Mouse (Mus musculus) stomach, embryonic 16.5 days (tissue): ENCODE measurements around the gene Tmem132c. TPM values are rescaled to one million over a fixed set of nuclear protein-coding genes. Genes with fewer than 3 reads are reported as not detected.

Source experiments
- ATAC-seq: fragments of 200-750 bp; cut with Nextera tagmentation; 2 replicates; pipeline ENCODE4 v1.8.0; 2017; ENCODE audit warnings: moderate number of reproducible peaks, moderate TSS enrichment; ENCODE audit not compliant: insufficient read depth, low FRiP score
- H3K27ac ChIP-seq: fragments of 300-500 bp; sonication (generic); 2 replicates; pipeline ENCODE4 v1.5.1; 2014; ENCODE audit warnings: low read length
- H3K27me3 ChIP-seq: fragments of 300-500 bp; sonication (generic); 2 replicates; pipeline ENCODE4 v1.6.1; 2014; ENCODE audit warnings: low read length, control low read depth, mixed read lengths; ENCODE audit not compliant: control insufficient read depth, insufficient read depth
- H3K36me3 ChIP-seq: fragments of 300-500 bp; sonication (generic); 2 replicates; pipeline ENCODE4 v1.6.1; 2014; ENCODE audit warnings: low read length; ENCODE audit not compliant: control insufficient read depth, insufficient read depth
- H3K4me1 ChIP-seq: fragments of 300-500 bp; sonication (generic); 2 replicates; pipeline ENCODE4 v1.6.1; 2014; ENCODE audit warnings: low read length, control low read depth, mixed read lengths; ENCODE audit not compliant: control insufficient read depth, insufficient read depth
- H3K4me2 ChIP-seq: fragments of 300-500 bp; sonication (generic); 2 replicates; pipeline ENCODE4 v1.6.1; 2014; ENCODE audit warnings: low read depth, low read length, mixed read lengths
- H3K4me3 ChIP-seq: fragments of 300-500 bp; sonication (generic); replicated peaks from 2 replicates; pipeline ENCODE4 v1.5.1; 2014; ENCODE audit warnings: mild to moderate bottlenecking, low read length
- H3K9ac ChIP-seq: fragments of 300-500 bp; sonication (generic); 2 replicates; pipeline ENCODE4 v1.6.1; 2014; ENCODE audit warnings: low read length
- H3K9me3 ChIP-seq: fragments of 300-500 bp; sonication (generic); replicated peaks from 2 replicates; pipeline ENCODE4 v1.6.1; 2016; ENCODE audit warnings: low read length, control low read depth; ENCODE audit not compliant: control insufficient read depth
- WGBS: fragments of 180-500 bp; shearing (Covaris S2); extraction: QIAGEN DNeasy Blood & Tissue Kit; methylation state at CpG from one replicate; pipeline ENCODE4 v1.1.7; 2014; 5-methylcytosine and 5-hydroxymethylcytosine counted together
- polyA plus RNA-seq: library from polyadenylated mRNA; unstranded; fragments of >200 nt; fragmentation: Nextera tagmentation; extraction: Ambion mirVana; gene quantifications from 2 replicates; pipeline ENCODE4 v1.2.1, GENCODE M21; 2015

Gene Tmem132c
- polyA plus RNA-seq, 1 experiment from 2014 or later = 1.4 TPM

- Histone ChIP-seq H3K27me3 (no peaks in the 10 kb centered on the region), H3K4me1 (no peaks in the 10 kb centered on the region), H3K4me2 (no peak overlapping the region), H3K36me3 (peaks cover 23% of the 10 kb centered on the region), H3K4me3 (no peak overlapping the region), H3K9me3 (no peaks in the 10 kb centered on the region), H3K27ac (no peak overlapping the region), H3K9ac (no peak overlapping the region)
- WGBS = 91% methylated on average over 5 of the region's 5 CpGs
- ATAC-seq = no peak
Measured at GRCm38 (mm10) chr5:127602996-127603395, 361.4 kb downstream of the Tmem132c start.

- no peak overlapping the region for H3K4me3 ChIP-seq
- no peak overlapping the region for H3K4me2 ChIP-seq
- H3K27ac ChIP-seq = no peak overlapping the region
- no peaks in the 10 kb centered on the region for H3K27me3 ChIP-seq
- no peak for ATAC-seq
- no peak overlapping the region for H3K9ac ChIP-seq
- no peaks in the 10 kb centered on the region for H3K9me3 ChIP-seq
- H3K4me1 ChIP-seq = peaks cover 9% of the 10 kb centered on the region
- WGBS = 89% methylated on average over 2 of the region's 2 CpGs
- peaks cover 16% of the 10 kb centered on the region for H3K36me3 ChIP-seq
Measured at GRCm38 (mm10) chr5:127607507-127607906, 365.9 kb downstream of the Tmem132c start.

- no peaks in the 10 kb centered on the region for H3K9me3 ChIP-seq
- peaks cover 14% of the 10 kb centered on the region for H3K4me1 ChIP-seq
- H3K27me3 ChIP-seq = no peaks in the 10 kb centered on the region
- H3K27ac ChIP-seq = no peak overlapping the region
- 74% methylated on average over 7 of the region's 7 CpGs for WGBS
- no peak overlapping the region for H3K9ac ChIP-seq
- no peak overlapping the region for H3K4me3 ChIP-seq
- H3K36me3 ChIP-seq = 0 out of 2 replicates have a peak, but pooled peaks cover 8% of the 10 kb centered on the region
- H3K4me2 ChIP-seq = no peak overlapping the region
- ATAC-seq = peak; percentile 46; the same call in 1 of the 2 replicates
Measured at GRCm38 (mm10) chr5:127609191-127609714, 367.6 kb downstream of the Tmem132c start.

GRCm38 (mm10) chr5:127610787-127611509 lies 369.3 kb downstream of the Tmem132c start:
- 67% methylated on average over 6 of the region's 6 CpGs for WGBS
- peaks cover 26% of the 10 kb centered on the region for H3K4me1 ChIP-seq
- no peaks in the 10 kb centered on the region for H3K9me3 ChIP-seq
- no peak overlapping the region for H3K4me3 ChIP-seq
- ATAC-seq = 0 out of 2 replicates have a peak, but pooled peaks have one; percentile 20
- no peak overlapping the region for H3K27ac ChIP-seq
- no peak overlapping the region for H3K9ac ChIP-seq
- H3K36me3 ChIP-seq = 0 out of 2 replicates have a peak, but pooled peaks cover 6% of the 10 kb centered on the region
- 0 out of 2 replicates have a peak overlapping the region, but pooled peaks have one; percentile 3 for H3K4me2 ChIP-seq
- H3K27me3 ChIP-seq = no peaks in the 10 kb centered on the region

- ATAC-seq = no peak
- Histone ChIP-seq H3K4me3 (no peak overlapping the region), H3K4me2 (no peak overlapping the region), H3K27me3 (no peaks in the 10 kb centered on the region), H3K27ac (no peak overlapping the region), H3K9ac (no peak overlapping the region), H3K9me3 (no peaks in the 10 kb centered on the region), H3K36me3 (no peaks in the 10 kb centered on the region), H3K4me1 (peaks cover 31% of the 10 kb centered on the region)
- 71% methylated on average over 1 of the region's 1 CpGs for WGBS
Measured at GRCm38 (mm10) chr5:127611881-127612280, 370.3 kb downstream of the Tmem132c start.

- Histone ChIP-seq H3K4me2 (no peak overlapping the region), H3K4me1 (peaks cover 31% of the 10 kb centered on the region), H3K27ac (no peak overlapping the region), H3K27me3 (no peaks in the 10 kb centered on the region), H3K36me3 (no peaks in the 10 kb centered on the region), H3K9ac (no peak overlapping the region), H3K4me3 (no peak overlapping the region), H3K9me3 (no peaks in the 10 kb centered on the region)
- ATAC-seq = no peak
- WGBS = 96% methylated on average over 6 of the region's 6 CpGs
Measured at GRCm38 (mm10) chr5:127612397-127612796, 370.8 kb downstream of the Tmem132c start.
